Mouse (Mus musculus) heart, embryonic 13.5 days (tissue): ENCODE data around the gene Prr15l. TPM values are rescaled to one million over a fixed set of nuclear protein-coding genes. Genes with fewer than 3 reads are reported as not detected.

Source experiments
- ATAC-seq: fragments of 200-750 bp; cut with Nextera tagmentation; 2 replicates; pipeline ENCODE4 v1.8.0; 2017; ENCODE audit warnings: moderate TSS enrichment; ENCODE audit not compliant: insufficient number of reproducible peaks, low FRiP score, low TSS enrichment; ENCODE audit errors: extremely low read depth
- H3K27ac ChIP-seq: fragments of 300-500 bp; sonication (generic); replicated peaks from 2 replicates; pipeline ENCODE4 v1.5.1; 2015; ENCODE audit warnings: moderate library complexity, mild to moderate bottlenecking, inconsistent platforms
- H3K27me3 ChIP-seq: fragments of 300-500 bp; sonication (generic); replicated peaks from 2 replicates; pipeline ENCODE4 v1.6.1; 2015; ENCODE audit warnings: mild to moderate bottlenecking, inconsistent platforms
- H3K36me3 ChIP-seq: fragments of 300-500 bp; sonication (generic); 2 replicates; pipeline ENCODE4 v1.6.1; 2015; ENCODE audit warnings: mild to moderate bottlenecking, inconsistent platforms
- H3K4me1 ChIP-seq: fragments of 300-500 bp; sonication (generic); 2 replicates; pipeline ENCODE4 v1.6.1; 2015; ENCODE audit warnings: inconsistent platforms
- H3K4me2 ChIP-seq: fragments of 300-500 bp; sonication (generic); 2 replicates; pipeline ENCODE4 v1.6.1; 2015; ENCODE audit warnings: inconsistent platforms, mild to moderate bottlenecking, moderate library complexity
- H3K4me3 ChIP-seq: fragments of 300-500 bp; sonication (generic); 2 replicates; pipeline ENCODE4 v1.5.1; 2015; ENCODE audit warnings: moderate library complexity, mild to moderate bottlenecking, inconsistent platforms
- H3K9ac ChIP-seq: fragments of 300-500 bp; sonication (generic); 2 replicates; pipeline ENCODE4 v1.6.1; 2015; ENCODE audit warnings: inconsistent platforms, mild to moderate bottlenecking, moderate library complexity
- H3K9me3 ChIP-seq: fragments of 300-500 bp; sonication (generic); 2 replicates; pipeline ENCODE4 v1.6.1; 2016; ENCODE audit warnings: inconsistent platforms
- WGBS: fragments of 180-500 bp; shearing (Covaris S2); methylation state at CpG from one replicate; pipeline ENCODE4 v1.1.7; 2015; ENCODE audit warnings: mixed read lengths; 5-methylcytosine and 5-hydroxymethylcytosine counted together
- polyA plus RNA-seq: library from polyadenylated mRNA; unstranded; fragments of >200 nt; fragmentation: Nextera tagmentation; extraction: Ambion mirVana; gene quantifications from 2 replicates; pipeline ENCODE4 v1.2.1, GENCODE M21; 2015

Gene Prr15l
- polyA plus RNA-seq, 1 experiment from 2014 or later: 0.79 TPM

DNA sequence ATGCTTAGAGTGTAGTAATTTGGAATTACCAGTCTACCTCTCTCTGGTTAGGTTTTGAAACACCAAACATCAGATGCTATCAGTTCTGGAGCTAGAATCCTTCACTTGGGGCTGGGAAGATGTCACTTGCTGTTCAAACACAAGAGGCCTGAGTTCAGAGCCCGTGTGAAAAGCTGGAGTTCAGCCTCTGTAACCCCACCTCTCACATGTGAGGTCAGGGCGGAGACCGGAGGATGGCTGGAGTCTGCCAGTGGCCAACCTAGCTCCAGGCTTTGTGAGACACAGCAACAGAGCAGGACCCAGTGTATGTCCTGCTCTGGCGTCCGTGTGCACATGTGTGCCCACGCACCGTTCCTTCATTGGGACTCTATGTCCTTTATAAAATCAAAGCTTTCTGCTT lies 51.4 kb downstream of the Prr15l start:
- no peak for ATAC-seq

DNA sequence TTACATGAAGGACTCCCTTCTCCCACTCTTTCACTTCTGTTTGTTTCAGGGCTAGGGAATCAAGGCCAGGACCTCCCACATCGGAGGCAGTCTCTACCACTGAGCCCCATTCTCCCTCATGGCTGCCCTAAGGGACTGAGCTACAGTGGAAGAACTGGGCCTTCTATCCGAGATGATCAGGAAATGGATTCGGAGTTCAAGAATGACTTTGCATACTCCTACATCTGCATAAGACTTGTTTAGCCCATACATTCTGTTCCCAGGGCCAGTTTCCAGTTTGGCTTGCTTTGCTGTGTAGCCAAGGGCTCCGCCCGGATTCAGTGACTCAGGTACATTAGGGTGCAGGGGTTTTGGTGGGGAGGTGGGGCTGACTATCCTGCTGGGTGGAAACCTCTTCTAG lies 52.1 kb downstream of the Prr15l start:
- WGBS: 75% methylated on average over 5 of the region's 5 CpGs
- Histone ChIP-seq H3K9me3 (no peaks in the 10 kb centered on the region), H3K4me3 (no peak overlapping the region), H3K9ac (no peak overlapping the region), H3K27ac (no peak overlapping the region), H3K4me1 (peaks cover 26% of the 10 kb centered on the region), H3K36me3 (no peaks in the 10 kb centered on the region), H3K27me3 (peaks cover 39% of the 10 kb centered on the region), H3K4me2 (no peak overlapping the region)
- ATAC-seq: no peak

More for the DNA sequence above, 51.4 kb downstream of the Prr15l start:
- Histone ChIP-seq H3K9ac (no peak overlapping the region), H3K4me2 (no peak overlapping the region), H3K4me3 (no peak overlapping the region), H3K4me1 (peaks cover 29% of the 10 kb centered on the region), H3K27me3 (peaks cover 32% of the 10 kb centered on the region), H3K27ac (no peak overlapping the region), H3K9me3 (no peaks in the 10 kb centered on the region), H3K36me3 (no peaks in the 10 kb centered on the region)
- 80% methylated on average over 7 of the region's 7 CpGs for WGBS

- WGBS: 53% methylated on average over 15 of the region's 15 CpGs
- Histone ChIP-seq H3K27ac (no peak overlapping the region), H3K9ac (no peak overlapping the region), H3K9me3 (no peaks in the 10 kb centered on the region), H3K4me2 (no peak overlapping the region), H3K4me3 (no peak overlapping the region), H3K4me1 (peaks cover 11% of the 10 kb centered on the region), H3K36me3 (no peaks in the 10 kb centered on the region), H3K27me3 (peaks cover 53% of the 10 kb centered on the region)
- ATAC-seq: no peak
Observed at GRCm38 (mm10) chr11:96981461-96981860, 53.6 kb downstream of the Prr15l start.

DNA sequence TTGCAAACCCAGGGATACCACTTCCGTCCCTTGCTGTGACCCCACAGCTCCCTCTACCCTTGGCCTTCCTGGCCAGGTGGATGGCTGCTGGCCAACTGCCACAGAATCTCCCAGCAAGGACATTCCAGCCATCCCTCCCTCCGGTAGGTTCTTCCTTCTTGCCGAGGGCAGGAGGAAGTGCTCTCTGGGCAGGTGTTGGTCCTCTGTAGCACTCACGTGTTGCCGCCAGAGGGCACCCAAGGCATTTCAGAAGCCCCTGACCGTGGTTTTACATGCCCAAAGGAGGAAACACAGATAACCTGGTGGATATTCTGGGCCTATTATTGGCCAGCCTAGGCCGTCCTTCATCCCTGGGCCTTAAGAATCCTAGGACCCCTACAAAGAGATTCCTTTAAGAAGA lies 54.5 kb downstream of the Prr15l start:
- no peak for ATAC-seq
- peaks cover 62% of the 10 kb centered on the region for H3K27me3 ChIP-seq

DNA sequence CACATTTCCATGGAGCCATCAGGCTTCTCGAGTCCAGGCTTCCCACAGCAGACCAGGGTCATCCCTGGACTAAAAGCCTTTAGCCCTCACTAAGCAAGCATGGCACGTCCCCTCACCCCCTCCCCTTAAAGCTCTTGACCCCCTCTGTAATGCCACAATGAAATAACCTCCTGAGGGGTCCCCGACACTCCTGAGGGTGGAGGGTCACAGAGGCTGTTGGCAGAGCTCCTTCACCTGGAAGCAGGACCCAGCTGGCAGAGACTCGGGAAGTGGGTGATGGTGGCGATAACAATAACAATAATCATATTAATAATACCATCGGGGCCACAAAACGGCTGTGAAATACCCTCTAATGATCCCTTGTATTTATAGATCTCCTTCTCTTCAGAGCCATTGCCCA lies 55.0 kb downstream of the Prr15l start, which contains the start of gene Sp2:
Gene Sp2 (minus strand): TSS at position 101 of the 400 bp plus-strand sequence.
- H3K9ac ChIP-seq: 0 out of 2 replicates have a peak within 1 kb of the TSS, but pooled peaks have one; percentile 4
- ATAC-seq: no peak
- no peaks in the 10 kb centered on the region for H3K9me3 ChIP-seq
- H3K4me2 ChIP-seq: no peak within 1 kb of the TSS; the same call in 1 of the 2 replicates
- peaks cover 14% of the 10 kb centered on the region for H3K4me1 ChIP-seq
- H3K4me3 ChIP-seq: no peak within 1 kb of the TSS
- H3K27me3 ChIP-seq: peaks cover 67% of the 10 kb centered on the region
- H3K36me3 ChIP-seq: no peaks in the 10 kb centered on the region
- 73% methylated on average over 7 of the region's 7 CpGs for WGBS
- H3K27ac ChIP-seq: no peak within 1 kb of the TSS

More for the DNA sequence above, 54.5 kb downstream of the Prr15l start:
- H3K4me3 ChIP-seq: no peak overlapping the region
- H3K36me3 ChIP-seq: no peaks in the 10 kb centered on the region
- WGBS: under 1% methylated on average over 7 of the region's 7 CpGs
- H3K9me3 ChIP-seq: no peaks in the 10 kb centered on the region
- H3K27ac ChIP-seq: no peak overlapping the region
- no peak overlapping the region; the same call in 1 of the 2 replicates for H3K4me2 ChIP-seq
- peaks cover 9% of the 10 kb centered on the region for H3K4me1 ChIP-seq
- H3K9ac ChIP-seq: 0 out of 2 replicates have a peak overlapping the region, but pooled peaks have one; percentile 4

DNA sequence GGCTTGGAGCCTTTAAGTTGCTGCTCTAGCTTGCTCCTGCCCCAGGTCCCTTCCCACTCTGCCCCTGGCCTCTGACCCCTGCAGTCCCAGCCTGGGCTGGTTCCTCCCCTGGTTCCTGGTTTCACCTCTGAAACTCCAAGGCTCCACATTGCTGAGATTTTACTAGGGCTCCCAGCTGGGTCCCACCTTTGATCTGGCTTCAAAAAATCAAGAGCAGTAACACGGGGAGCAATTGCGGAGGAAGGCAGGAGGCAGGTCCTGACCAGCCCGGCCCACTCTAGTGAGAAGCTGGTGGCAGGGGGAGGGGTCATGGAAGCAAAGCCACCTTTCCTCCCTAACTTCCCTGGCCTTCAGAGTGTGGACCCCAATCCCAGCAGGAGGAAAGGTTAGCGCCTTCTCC lies 57.0 kb downstream of the Prr15l start:
- Histone ChIP-seq H3K4me2 (no peak overlapping the region), H3K4me1 (peaks cover 12% of the 10 kb centered on the region), H3K4me3 (no peak overlapping the region), H3K27ac (no peak overlapping the region), H3K9ac (no peak overlapping the region), H3K9me3 (no peaks in the 10 kb centered on the region), H3K36me3 (no peaks in the 10 kb centered on the region), H3K27me3 (peaks cover 86% of the 10 kb centered on the region)
- no peak for ATAC-seq
- 24% methylated on average over 4 of the region's 4 CpGs for WGBS

GRCm38 (mm10) chr11:96986463-96986862 lies 58.6 kb downstream of the Prr15l start:
- WGBS: 37% methylated on average over 3 of the region's 3 CpGs
- Histone ChIP-seq H3K36me3 (no peaks in the 10 kb centered on the region), H3K27me3 (peaks cover 84% of the 10 kb centered on the region), H3K27ac (no peak overlapping the region), H3K4me3 (no peak overlapping the region), H3K9me3 (no peaks in the 10 kb centered on the region), H3K4me2 (no peak overlapping the region), H3K9ac (no peak overlapping the region), H3K4me1 (peaks cover 12% of the 10 kb centered on the region)
- no peak for ATAC-seq

Other genes with a start within 250 kb of the Prr15l start
- 10.7 and 11.8 TPM in 2 replicates for gene Snx11, start 150.5 kb upstream of the Prr15l start, polyA plus RNA-seq
- 53.3 and 56.4 TPM in 2 replicates for gene Cbx1, start 139.0 kb upstream of the Prr15l start, polyA plus RNA-seq
- gene Nfe2l1, start 98.1 kb upstream of the Prr15l start, polyA plus RNA-seq: 67.2 and 70.8 TPM in 2 replicates
- 109 and 113 TPM in 2 replicates for gene Copz2, start 78.2 kb upstream of the Prr15l start, polyA plus RNA-seq
- 50.4 and 52.4 TPM in 2 replicates for gene Cdk5rap3, start 11.6 kb upstream of the Prr15l start, polyA plus RNA-seq
- 53.3 and 55.6 TPM in 2 replicates for gene Pnpo, start 15.9 kb downstream of the Prr15l start, polyA plus RNA-seq
- gene Sp2, start 54.9 kb downstream of the Prr15l start, polyA plus RNA-seq: 15.8 and 17.8 TPM in 2 replicates
- 0.18 and 0.21 TPM in 2 replicates for gene Sp6, start 85.3 kb downstream of the Prr15l start, polyA plus RNA-seq
- gene Scrn2, start 101.8 kb downstream of the Prr15l start, polyA plus RNA-seq: 16.0 and 19.2 TPM in 2 replicates
- gene Lrrc46, start 113.3 kb downstream of the Prr15l start, polyA plus RNA-seq: 0.18 and 0.49 TPM in 2 replicates
- 67.5 and 72.6 TPM in 2 replicates for gene Mrpl10, start 113.5 kb downstream of the Prr15l start, polyA plus RNA-seq
- 6.2 and 6.5 TPM in 2 replicates for gene Osbpl7, start 122.5 kb downstream of the Prr15l start, polyA plus RNA-seq
- gene Tbx21, start 187.2 kb downstream of the Prr15l start, polyA plus RNA-seq: not detected in 2 replicates
- 5.5 and 6.6 TPM in 2 replicates for gene Tbkbp1, start 223.4 kb downstream of the Prr15l start, polyA plus RNA-seq